Mouse (Mus musculus) hindbrain, embryonic 11.5 days (tissue): ENCODE measurements around the gene Supt20. TPM values are rescaled to one million over a fixed set of nuclear protein-coding genes. Genes with fewer than 3 reads are reported as not detected.
A peak's percentile ranks its signal among the peaks of the same experiment; 100 is the strongest.

Experiments used
- ATAC-seq: fragments of 200-750 bp; cut with Nextera tagmentation; 2 replicates; pipeline ENCODE4 v1.8.0; 2017; ENCODE audit warnings: mild to moderate bottlenecking, moderate TSS enrichment, moderate library complexity; ENCODE audit not compliant: low FRiP score
- DNase-seq: peaks from one replicate; pipeline ENCODE4 v3.0.0-alpha.2; 2015; ENCODE audit warnings: low spot score
- H3K27ac ChIP-seq: fragments of 300-500 bp; sonication (generic); 2 replicates; pipeline ENCODE4 v1.5.1; 2014; ENCODE audit warnings: mild to moderate bottlenecking, low read depth, low read length
- H3K27me3 ChIP-seq: fragments of 300-500 bp; sonication (generic); 2 replicates; pipeline ENCODE4 v1.6.1; 2014; ENCODE audit warnings: mild to moderate bottlenecking, low read length, moderate library complexity, mixed read lengths; ENCODE audit not compliant: control insufficient read depth, insufficient read depth
- H3K36me3 ChIP-seq: fragments of 300-500 bp; sonication (generic); 2 replicates; pipeline ENCODE4 v1.6.1; 2014; ENCODE audit warnings: mild to moderate bottlenecking, low read length, moderate library complexity, mixed read lengths; ENCODE audit not compliant: control insufficient read depth, insufficient read depth
- H3K4me1 ChIP-seq: fragments of 300-500 bp; sonication (generic); replicated peaks from 2 replicates; pipeline ENCODE4 v1.6.1; 2014; ENCODE audit warnings: low read length, mixed read lengths; ENCODE audit not compliant: control insufficient read depth, insufficient read depth
- H3K4me2 ChIP-seq: fragments of 300-500 bp; sonication (generic); replicated peaks from 2 replicates; pipeline ENCODE4 v1.6.1; 2014; ENCODE audit warnings: mild to moderate bottlenecking, low read depth, low read length
- H3K4me3 ChIP-seq: fragments of 300-500 bp; sonication (generic); 2 replicates; pipeline ENCODE4 v1.5.1; 2014; ENCODE audit warnings: low read depth, low read length
- H3K9ac ChIP-seq: fragments of 300-500 bp; sonication (generic); 2 replicates; pipeline ENCODE4 v1.6.1; 2014; ENCODE audit warnings: low read depth, low read length
- H3K9me3 ChIP-seq: fragments of 300-500 bp; sonication (generic); 2 replicates; pipeline ENCODE4 v1.6.1; 2016; ENCODE audit warnings: low read length; ENCODE audit not compliant: control insufficient read depth
- WGBS: fragments of 180-500 bp; shearing (Covaris S2); extraction: QIAGEN DNeasy Blood & Tissue Kit; methylation state at CpG from one replicate; pipeline ENCODE4 v1.1.7; 2014; 5-methylcytosine and 5-hydroxymethylcytosine counted together
- polyA plus RNA-seq: library from polyadenylated mRNA; unstranded; fragments of >200 nt; fragmentation: Nextera tagmentation; extraction: Ambion mirVana; gene quantifications from 2 replicates; pipeline ENCODE4 v1.2.1, GENCODE M21; 2014

The Supt20 gene
- polyA plus RNA-seq: 104 and 119 TPM in 2 replicates

DNA sequence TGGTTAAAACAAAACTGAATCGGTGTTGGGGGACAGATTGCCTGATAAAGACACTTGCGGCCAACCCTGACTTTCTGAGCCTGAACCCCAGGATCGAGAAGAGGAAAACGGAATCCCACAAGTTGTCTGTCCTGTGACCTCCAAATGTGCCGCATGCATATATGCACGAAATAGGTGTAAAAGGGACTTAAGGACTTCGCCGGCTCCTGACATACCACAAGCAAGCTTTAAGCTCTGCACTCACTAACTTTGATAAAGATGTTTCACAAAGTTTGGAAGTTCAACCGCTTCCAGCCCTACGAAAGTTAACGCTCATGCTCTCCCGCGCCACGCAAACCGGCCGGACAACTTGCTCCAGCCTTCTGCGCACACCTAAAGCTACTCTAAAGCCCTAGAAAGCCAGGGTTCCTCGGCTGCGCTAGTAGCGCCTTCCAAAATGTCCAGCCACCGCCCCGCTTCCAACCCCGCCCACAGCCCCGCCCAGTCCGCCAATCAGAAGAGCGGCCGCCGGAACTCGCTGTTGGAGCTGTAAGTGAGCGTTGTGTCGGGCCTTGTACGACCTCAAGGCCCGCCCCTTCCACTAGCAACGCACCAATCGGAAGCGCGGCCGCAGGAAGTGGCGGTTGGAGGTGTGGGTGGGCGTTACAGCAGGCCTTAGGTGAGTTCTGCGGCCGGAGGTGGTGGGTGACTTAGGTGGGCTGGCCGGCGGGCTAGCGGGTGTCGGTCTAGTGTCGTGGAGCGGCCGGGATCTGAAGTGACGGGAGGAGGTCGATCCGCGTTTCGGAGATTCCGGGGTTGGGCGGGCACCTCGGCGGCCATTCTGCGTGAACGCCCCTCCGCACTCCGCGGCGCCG, at the start of gene Supt20:
Gene Supt20 (plus strand): TSS at position 606 of the 854 bp plus-strand sequence.
- Histone ChIP-seq H3K9me3 (no peaks in the 10 kb centered on the region), H3K4me1 (no peaks in the 10 kb centered on the region), H3K27me3 (no peaks in the 10 kb centered on the region), H3K36me3 (no peaks in the 10 kb centered on the region), H3K4me2 (peak within 1 kb of the TSS; percentile 70), H3K27ac (0 out of 2 replicates have a peak within 1 kb of the TSS, but pooled peaks have one; percentile 1), H3K4me3 (peak within 1 kb of the TSS; percentile 75), H3K9ac (peak within 1 kb of the TSS; percentile 64)
- peak; percentile 99 for ATAC-seq
- peak; percentile 95 for DNase-seq
- 2% methylated on average over 65 of the region's 65 CpGs for WGBS

DNA sequence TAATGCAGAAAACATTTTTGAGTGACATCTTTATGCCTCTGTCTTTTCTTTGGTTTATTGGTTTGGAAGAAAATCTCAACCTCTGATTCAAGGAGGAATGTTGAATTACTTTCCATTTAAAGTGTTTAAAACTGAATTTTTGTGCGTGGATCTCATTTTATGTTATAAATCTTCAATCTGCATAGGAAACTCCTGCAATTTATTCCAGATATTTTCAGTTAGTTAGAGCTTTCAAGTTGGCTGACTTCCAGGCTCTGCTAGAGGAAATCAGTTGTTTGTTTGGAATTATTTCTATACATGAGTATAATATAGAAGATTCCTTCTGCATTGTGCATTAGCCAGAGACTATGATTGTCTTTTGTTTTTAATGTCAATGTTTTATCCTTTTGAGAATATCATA, 49.8 kb upstream of the Supt20 start:
- Histone ChIP-seq H3K4me3 (no peak overlapping the region), H3K9ac (no peak overlapping the region), H3K4me2 (no peak overlapping the region), H3K27me3 (no peaks in the 10 kb centered on the region), H3K27ac (no peak overlapping the region), H3K9me3 (no peaks in the 10 kb centered on the region), H3K4me1 (no peaks in the 10 kb centered on the region), H3K36me3 (no peaks in the 10 kb centered on the region)
- DNase-seq (no peak), ATAC-seq (no peak)
- 91% methylated on average over 1 of the region's 1 CpGs for WGBS

DNA sequence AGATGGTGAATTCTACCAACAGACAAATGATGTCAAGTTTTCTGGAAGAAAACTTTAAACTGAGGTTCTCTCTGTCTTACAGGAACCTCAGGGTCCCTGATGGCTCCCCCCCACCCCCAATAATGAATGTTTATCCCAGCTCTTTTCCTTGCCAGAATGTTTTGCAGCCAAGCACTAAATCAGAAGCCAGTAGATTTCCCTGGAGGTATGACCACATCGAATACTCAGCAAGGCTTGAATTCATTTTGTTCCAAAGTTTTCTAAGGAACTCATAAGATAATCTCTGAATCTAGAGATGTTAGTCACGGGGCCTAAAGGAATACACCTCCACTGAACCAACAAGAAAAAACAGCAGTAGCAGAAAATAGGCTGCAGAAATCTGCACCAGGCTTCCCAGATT, 45.0 kb upstream of the Supt20 start:
- no peaks in the 10 kb centered on the region for H3K9me3 ChIP-seq
- DNase-seq: no peak
- H3K27me3 ChIP-seq: no peaks in the 10 kb centered on the region
- H3K4me2 ChIP-seq: no peak overlapping the region
- H3K9ac ChIP-seq: no peak overlapping the region
- H3K27ac ChIP-seq: no peak overlapping the region
- no peaks in the 10 kb centered on the region for H3K4me1 ChIP-seq
- ATAC-seq: no peak
- no peaks in the 10 kb centered on the region for H3K36me3 ChIP-seq
- H3K4me3 ChIP-seq: no peak overlapping the region
- 72% methylated on average over 2 of the region's 2 CpGs for WGBS

DNA sequence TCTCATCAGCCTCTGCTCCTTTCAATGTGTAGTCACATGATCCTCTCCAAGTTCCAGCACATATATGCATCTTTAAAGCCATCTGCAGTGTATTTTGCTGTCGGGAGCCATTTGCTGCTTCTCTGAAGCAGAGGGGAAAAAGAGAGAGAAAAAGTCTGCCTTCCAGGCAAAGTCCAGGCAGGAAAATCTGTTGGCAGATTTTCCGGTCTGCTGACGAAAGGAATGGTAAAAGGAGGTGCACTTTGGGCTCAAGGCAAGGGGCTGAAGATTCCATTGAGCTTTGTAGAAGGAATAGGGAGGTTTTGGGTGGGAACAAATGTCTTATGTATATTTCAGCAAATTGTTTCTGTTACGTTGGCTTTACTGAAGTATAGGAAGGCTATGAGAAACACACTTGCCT, 41.0 kb upstream of the Supt20 start:
- WGBS: 90% methylated on average over 4 of the region's 4 CpGs
- Histone ChIP-seq H3K36me3 (no peaks in the 10 kb centered on the region), H3K9ac (no peak overlapping the region)

DNA sequence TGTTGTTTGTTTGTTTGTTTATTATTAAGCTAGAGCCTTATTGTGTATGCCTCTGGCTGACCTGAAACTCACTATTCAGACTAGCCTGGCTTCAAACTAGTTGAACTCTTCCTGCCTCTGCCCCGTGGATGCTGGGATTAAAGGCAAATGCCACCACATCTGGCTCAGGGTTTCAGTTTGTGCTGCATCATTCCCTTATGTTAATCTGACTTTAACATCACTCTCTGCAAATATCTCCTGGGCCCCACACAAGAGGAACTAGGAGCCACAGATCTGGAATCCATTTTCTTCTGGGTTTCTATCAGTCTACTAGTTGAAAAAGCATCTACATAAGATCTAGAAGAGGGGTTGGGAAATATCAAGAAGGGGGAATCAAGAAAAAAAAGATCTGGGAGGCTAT, 38.4 kb upstream of the Supt20 start:
- H3K36me3 ChIP-seq: no peaks in the 10 kb centered on the region
- no peak overlapping the region for H3K4me2 ChIP-seq
- DNase-seq (no peak), ATAC-seq (no peak)
- H3K27ac ChIP-seq: no peak overlapping the region
- H3K4me1 ChIP-seq: no peaks in the 10 kb centered on the region
- no peak overlapping the region for H3K9ac ChIP-seq
- H3K27me3 ChIP-seq: no peaks in the 10 kb centered on the region
- no peak overlapping the region for H3K4me3 ChIP-seq
- 87% methylated on average over 1 of the region's 1 CpGs for WGBS
- no peaks in the 10 kb centered on the region for H3K9me3 ChIP-seq

More for the DNA sequence above, 41.0 kb upstream of the Supt20 start:
- Histone ChIP-seq H3K27me3 (no peaks in the 10 kb centered on the region), H3K9me3 (no peaks in the 10 kb centered on the region), H3K27ac (no peak overlapping the region), H3K4me1 (no peaks in the 10 kb centered on the region), H3K4me2 (no peak overlapping the region), H3K4me3 (no peak overlapping the region)
- no peak for DNase-seq
- no peak for ATAC-seq

DNA sequence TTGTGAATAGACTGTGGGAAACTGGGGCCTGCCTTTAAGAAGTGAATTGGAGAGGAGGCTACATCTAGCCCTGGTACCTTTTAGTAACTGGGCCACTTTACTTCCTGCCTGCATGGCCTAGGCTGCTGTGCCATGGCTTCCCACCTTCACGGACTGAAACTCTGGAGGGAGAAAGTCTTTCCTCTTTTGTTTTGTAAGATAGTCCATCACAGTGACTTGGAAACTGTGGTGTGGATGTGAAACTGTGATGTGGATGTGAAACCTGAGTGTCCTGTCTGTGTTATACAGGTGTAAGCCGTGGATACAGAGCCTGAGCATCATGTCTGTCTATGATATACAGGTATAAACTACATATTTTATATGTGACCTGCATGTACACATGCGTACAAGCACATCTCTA, 35.5 kb upstream of the Supt20 start:
- H3K4me2 ChIP-seq: no peak overlapping the region
- no peaks in the 10 kb centered on the region for H3K36me3 ChIP-seq
- WGBS: 84% methylated on average over 3 of the region's 3 CpGs
- ATAC-seq (no peak), DNase-seq (no peak)
- H3K27me3 ChIP-seq: no peaks in the 10 kb centered on the region
- H3K4me3 ChIP-seq: no peak overlapping the region
- H3K4me1 ChIP-seq: no peaks in the 10 kb centered on the region
- H3K9ac ChIP-seq: no peak overlapping the region
- H3K9me3 ChIP-seq: no peaks in the 10 kb centered on the region
- H3K27ac ChIP-seq: no peak overlapping the region

DNA sequence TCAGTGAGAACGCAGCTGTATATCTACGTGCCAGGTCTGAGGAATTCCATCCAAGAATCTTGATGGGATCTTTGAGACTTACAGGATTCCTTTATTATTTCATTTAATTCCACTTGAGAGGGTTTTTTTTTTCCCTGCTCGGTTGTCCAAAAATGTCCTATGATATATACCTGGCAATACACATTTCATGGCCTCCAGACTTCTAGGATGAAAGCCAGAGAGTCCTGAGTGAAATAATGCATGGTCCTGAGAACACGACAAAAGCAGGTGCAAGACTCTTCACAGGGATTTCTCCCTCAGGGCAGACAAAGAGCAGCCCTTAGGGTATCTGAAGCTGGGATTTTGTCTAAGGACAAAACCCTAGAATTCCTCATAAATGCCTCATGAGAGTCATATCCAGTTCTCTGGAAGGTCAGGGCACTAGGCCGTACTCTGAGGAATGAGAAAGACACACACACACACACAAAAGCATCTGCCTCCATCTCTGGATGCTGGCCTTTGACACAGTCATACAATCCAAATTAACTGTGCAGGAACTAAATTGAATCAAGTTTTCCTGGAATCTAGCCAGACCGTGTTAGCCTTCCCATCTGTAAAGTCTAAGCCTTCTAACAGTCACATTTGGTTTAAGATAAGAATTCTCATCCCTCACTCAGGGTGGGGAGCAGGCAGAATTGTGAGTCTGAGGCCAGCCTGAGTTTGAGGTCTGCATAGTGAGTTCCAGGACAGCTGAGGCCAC, 34.5 kb upstream of the Supt20 start:
- no peaks in the 10 kb centered on the region for H3K9me3 ChIP-seq
- H3K4me3 ChIP-seq: no peak overlapping the region
- no peak for DNase-seq
- H3K27ac ChIP-seq: no peak overlapping the region
- ATAC-seq: no peak
- no peaks in the 10 kb centered on the region for H3K4me1 ChIP-seq
- H3K27me3 ChIP-seq: no peaks in the 10 kb centered on the region
- H3K36me3 ChIP-seq: no peaks in the 10 kb centered on the region
- H3K9ac ChIP-seq: no peak overlapping the region
- 80% methylated on average over 6 of the region's 6 CpGs for WGBS
- H3K4me2 ChIP-seq: no peak overlapping the region

DNA sequence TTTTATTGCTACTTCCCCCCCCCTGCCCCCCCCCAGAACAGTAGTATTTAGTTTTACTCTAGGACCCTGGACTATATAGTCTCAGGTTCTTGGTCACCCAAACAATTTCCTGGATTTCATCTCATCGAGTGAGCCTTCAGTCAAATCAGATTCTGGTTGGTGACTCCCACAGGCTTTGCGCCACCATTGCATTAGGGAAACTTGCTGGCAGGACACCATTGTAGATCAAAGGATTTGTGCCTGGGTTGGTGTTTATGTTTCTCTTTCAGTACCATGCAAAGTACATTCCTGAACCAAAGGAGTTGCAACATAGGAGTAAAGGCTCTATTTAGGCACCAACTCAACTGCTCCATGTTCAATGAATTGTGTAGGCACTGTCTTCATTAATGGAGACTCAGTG, 32.9 kb upstream of the Supt20 start:
- DNase-seq (no peak), ATAC-seq (no peak)
- Histone ChIP-seq H3K27me3 (no peaks in the 10 kb centered on the region), H3K4me1 (no peaks in the 10 kb centered on the region), H3K36me3 (no peaks in the 10 kb centered on the region), H3K9me3 (no peaks in the 10 kb centered on the region), H3K4me3 (no peak overlapping the region), H3K9ac (no peak overlapping the region), H3K27ac (no peak overlapping the region), H3K4me2 (no peak overlapping the region)
- WGBS: 81% methylated on average over 2 of the region's 2 CpGs
